34 mouse cellular contexts compared by ENCODE assay signal in genomic region chr11:115341866-115342265, GRCm38 (mm10). TPM values are rescaled to one million over a fixed set of nuclear protein-coding genes. Genes with fewer than 3 reads are reported as not detected.
"Had no signal": no experiment of that assay in that cellular context is flagged by ENCODE, and none has a peak within 500 bp of the region (broad histone marks: within the 10 kb centered on the region; RNA-seq: fewer than 3 reads in every experiment).

No protein-coding gene starts in this region.

- H3K27ac ChIP-seq: heart, adult 2 months; hindbrain, embryonic 10.5 days; hindbrain, embryonic 12.5 days; hindbrain, embryonic 14.5 days; kidney, embryonic 15.5 days; kidney, postnatal 0 days; limb, embryonic 10.5 days; limb, embryonic 12.5 days had no signal

- DNase-seq: forebrain, postnatal 0 days; gastrocnemius, postnatal 14 days; gastrocnemius, postnatal 36 days; heart, adult 11 months; heart, adult 2 months; heart, postnatal 10 days; heart, postnatal 4 days; kidney, adult 11 months; kidney, adult 2 months; kidney, adult 9 months; kidney, postnatal 14 days; kidney, postnatal 36 days; layer of hippocampus, adult 9-11 months; layer of hippocampus, postnatal 36 days; liver had no signal

- ATAC-seq: forebrain, postnatal 0 days; hindbrain, embryonic 16.5 days; inflammation-experienced regulatory T-cells, adult 6 months had no signal

- H3K4me3 ChIP-seq: heart, adult 2 months; heart, embryonic 12.5 days; hindbrain, embryonic 10.5 days; hindbrain, embryonic 12.5 days; kidney, embryonic 15.5 days; limb, embryonic 10.5 days; limb, embryonic 12.5 days had no signal

- H3K9ac ChIP-seq: forebrain, postnatal 0 days; heart, embryonic 12.5 days; hindbrain, embryonic 12.5 days; hindbrain, embryonic 14.5 days; kidney, embryonic 15.5 days; limb, embryonic 12.5 days had no signal

- H3K4me1 ChIP-seq: heart, embryonic 12.5 days had no signal

- H3K4me2 ChIP-seq: heart, embryonic 12.5 days; hindbrain, embryonic 12.5 days; hindbrain, embryonic 14.5 days; kidney, embryonic 15.5 days; limb, embryonic 12.5 days had no signal

- H3K9me3 ChIP-seq: heart, embryonic 12.5 days; hindbrain, embryonic 10.5 days; hindbrain, embryonic 12.5 days; kidney, embryonic 15.5 days; limb, embryonic 10.5 days; limb, embryonic 12.5 days had no signal

- H3K36me3 ChIP-seq: heart, embryonic 12.5 days; hindbrain, embryonic 10.5 days; hindbrain, embryonic 12.5 days; kidney, embryonic 15.5 days; limb, embryonic 10.5 days; limb, embryonic 12.5 days had no signal

RNA-seq across cellular contexts. Expression of gene Otop3, which starts 7.3 kb away (rescaled TPM):
- total RNA-seq: gastrocnemius, adult 18-20 months; gastrocnemius, adult 8-10 months; gastrocnemius, postnatal 14 days; gastrocnemius, postnatal 36 days; heart, adult 2 months; heart, postnatal 10 days; heart, postnatal 25 days; heart, postnatal 4 days; left cerebral cortex, postnatal 14 days had no signal
- polyA plus RNA-seq: gonadal fat pad, adult 2 months; heart, adult 2 months; heart, embryonic 12.5 days; heart, embryonic 14.5 days; heart, embryonic 16.5 days; inflammation-experienced regulatory T-cells, adult 6 months; kidney, embryonic 15.5 days; kidney, postnatal 0 days; limb, embryonic 10.5 days; limb, embryonic 12.5 days; limb, embryonic 14.5 days had no signal

RNA-seq across cellular contexts. Expression of gene Ush1g, which starts 20.0 kb away (rescaled TPM):
- polyA plus RNA-seq: gonadal fat pad, adult 2 months; hindbrain, embryonic 12.5 days; inflammation-experienced regulatory T-cells, adult 6 months; kidney, embryonic 15.5 days; kidney, postnatal 0 days; limb, embryonic 10.5 days; limb, embryonic 12.5 days; limb, embryonic 14.5 days had no signal

RNA-seq across cellular contexts. Expression of gene Otop2, which starts 34.9 kb away (rescaled TPM):
- total RNA-seq: forebrain, postnatal 0 days; gastrocnemius, adult 18-20 months; gastrocnemius, adult 8-10 months; gastrocnemius, postnatal 14 days; gastrocnemius, postnatal 36 days; heart, adult 2 months; heart, postnatal 10 days; heart, postnatal 25 days; heart, postnatal 4 days; layer of hippocampus, postnatal 14 days had no signal
- polyA plus RNA-seq: gonadal fat pad, adult 2 months; heart, adult 2 months; heart, embryonic 12.5 days; heart, embryonic 14.5 days; heart, embryonic 16.5 days; hindbrain, embryonic 10.5 days; hindbrain, embryonic 12.5 days; inflammation-experienced regulatory T-cells, adult 6 months; kidney, adult 2 months; kidney, postnatal 0 days; limb, embryonic 10.5 days; limb, embryonic 12.5 days had no signal

RNA-seq across cellular contexts. Expression of gene Cdr2l, which starts 39.9 kb away (rescaled TPM):
- polyA plus RNA-seq: inflammation-experienced regulatory T-cells, adult 6 months had no signal
